Mouse (Mus musculus): ENCODE measurements around the gene Ina.

DNA sequence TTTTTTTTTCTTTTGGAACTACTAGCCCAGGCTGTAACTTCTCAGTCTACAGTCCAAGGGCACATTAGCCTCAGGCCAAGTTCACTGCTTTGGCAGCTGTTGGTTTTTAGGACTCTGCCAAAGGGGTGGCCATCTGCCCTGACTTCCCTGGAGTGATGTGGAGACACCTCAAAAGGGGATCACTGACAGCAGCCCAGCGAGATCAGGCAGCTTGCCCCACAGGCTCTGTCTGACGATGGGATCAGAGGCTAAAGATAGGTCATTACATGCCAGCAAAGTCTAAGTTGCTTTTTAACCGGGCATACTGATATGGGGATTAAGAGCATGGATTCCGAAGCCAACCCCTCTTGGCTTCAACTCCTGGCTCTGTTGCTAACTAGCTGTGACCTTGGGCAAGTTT lies 38.9 kb upstream of the Ina start:
- TF ChIP-seq POLR2A (IDR thresholded peaks at IDR 0.05; ENCODE audit: low read depth, low read length) (no peak), CTCF (IDR thresholded peaks at IDR 0.05; ENCODE audit: borderline replicate concordance, insufficient read depth, low read length) (no peak)

All from embryonic fibroblast, embryonic 13.5 days (primary cell).